Mouse (Mus musculus) kidney, postnatal 25 days (tissue): ENCODE measurements around the gene Hes3.
A peak's percentile ranks its signal among the peaks of the same experiment; 100 is the strongest.

Experiments used
- DNase-seq, 2 experiments: peaks; one replicate each; pipeline ENCODE4 v3.0.0; 2021; ENCODE audit warnings: mixed read lengths in 2 of 2

Hes3 gene

GRCm38 (mm10) chr4:152304685-152305084 lies 13.2 kb upstream of the Hes3 start:
- no peak for DNase-seq

GRCm38 (mm10) chr4:152303172-152303571 lies 11.7 kb upstream of the Hes3 start:
- DNase-seq = peak; percentile 63 to 89

- DNase-seq = peak; percentile 68 to 86
These were observed 10.6 kb upstream of the Hes3 start for GRCm38 (mm10) chr4:152302012-152302411.

DNA sequence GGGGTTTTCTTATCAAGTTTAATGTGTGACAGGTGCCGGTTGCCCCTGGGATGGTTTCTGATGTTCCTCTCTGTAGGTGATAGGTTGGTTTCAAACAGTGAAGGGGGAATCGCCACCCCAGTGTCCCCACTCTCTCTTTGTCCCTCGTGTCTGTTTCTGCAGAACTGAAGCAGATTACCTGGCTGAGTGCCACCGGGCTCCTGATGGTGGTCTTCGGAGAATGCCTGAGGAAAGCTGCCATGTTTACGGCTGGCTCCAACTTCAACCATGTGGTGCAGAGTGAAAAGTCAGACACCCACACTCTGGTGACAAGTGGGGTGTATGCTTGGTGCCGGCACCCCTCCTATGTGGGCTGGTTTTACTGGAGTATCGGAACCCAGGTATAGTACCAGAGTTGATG lies 8.9 kb upstream of the Hes3 start:
- no peak for DNase-seq

DNA sequence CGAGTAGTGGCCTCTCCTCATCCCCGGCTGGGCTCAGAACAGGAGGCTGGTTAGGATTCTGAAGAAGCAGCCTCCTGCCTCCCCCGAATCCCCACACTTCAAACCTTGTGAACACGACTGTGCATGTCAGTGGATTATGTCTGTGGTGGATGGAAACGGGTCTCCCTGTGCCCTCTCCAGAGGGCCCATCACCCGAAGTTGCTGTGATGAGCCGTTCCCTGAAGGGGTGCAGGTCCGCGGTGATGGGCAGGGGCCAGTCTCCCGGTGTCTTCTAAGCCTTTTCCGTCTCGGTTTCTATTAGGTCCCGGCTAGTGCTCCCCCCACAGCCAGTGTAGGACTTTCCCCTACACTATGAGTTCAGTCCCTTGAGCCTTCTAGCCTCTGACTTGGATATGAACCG lies 7.4 kb upstream of the Hes3 start:
- DNase-seq = no peak

GRCm38 (mm10) chr4:152296874-152297861 lies 5.7 kb upstream of the Hes3 start, which contains the start of gene Icmt:
Gene Icmt, plus strand, starts transcription at chr4:152297227.
- DNase-seq = peak; percentile 99 to 100

GRCm38 (mm10) chr4:152296371-152296770 lies 4.9 kb upstream of the Hes3 start:
- no peak for DNase-seq

GRCm38 (mm10) chr4:152295916-152296315 lies 4.5 kb upstream of the Hes3 start:
- DNase-seq = no peak

GRCm38 (mm10) chr4:152294188-152294929 lies 2.9 kb upstream of the Hes3 start:
- peak; percentile 27 to 62 for DNase-seq

DNA sequence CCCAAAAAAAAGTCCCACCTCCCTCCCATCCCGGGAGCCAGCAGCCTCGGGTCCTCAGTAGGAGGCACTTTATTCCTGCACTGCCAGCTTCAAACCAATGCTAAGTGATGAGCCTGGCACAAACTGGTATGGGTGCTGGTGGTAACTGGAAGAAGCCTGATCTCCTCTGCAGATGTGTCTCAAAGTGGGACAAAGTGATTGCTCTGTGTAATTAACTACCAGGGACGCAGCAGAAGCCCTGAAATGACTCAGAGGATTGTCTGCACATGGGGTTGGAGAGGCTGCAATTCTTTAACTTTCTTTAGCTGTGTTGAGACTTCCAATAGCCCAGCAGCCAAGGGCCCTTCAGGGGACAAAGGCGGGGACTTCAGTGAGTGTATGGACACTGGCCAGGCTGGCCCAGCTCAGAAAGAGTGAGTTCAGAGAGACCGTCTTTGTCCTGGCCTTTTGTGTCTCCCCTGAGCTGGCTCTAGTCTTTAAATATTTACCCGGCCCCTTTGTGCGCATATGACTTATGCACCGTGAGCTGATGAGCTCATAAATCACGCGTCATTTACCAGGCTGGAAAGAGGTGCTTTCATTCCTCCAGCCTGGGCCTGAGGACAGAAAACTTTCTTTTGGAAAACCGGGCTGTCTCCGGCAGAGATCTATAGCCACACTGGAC lies 772 bp upstream of the Hes3 start:
- DNase-seq = no peak

DNA sequence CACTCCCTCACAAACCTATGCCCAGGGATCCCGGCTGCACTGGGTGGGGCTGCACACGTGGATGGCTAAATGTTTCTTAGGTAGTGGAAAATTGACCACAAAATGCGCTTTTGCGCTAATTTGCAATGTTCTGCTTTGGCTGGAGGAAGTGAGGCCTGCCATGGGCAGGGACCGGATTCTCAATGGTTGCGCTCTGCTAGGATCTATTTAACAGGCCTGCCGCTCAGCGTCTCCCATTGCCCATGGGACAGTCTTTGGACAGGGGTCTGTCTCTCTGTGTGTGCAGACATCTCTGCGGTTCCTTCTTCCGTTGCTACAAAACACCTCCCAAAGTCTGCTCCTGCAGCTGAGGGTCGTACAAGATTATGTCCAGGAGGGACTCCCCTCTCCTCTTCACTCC lies 471 bp downstream of the Hes3 start:
- no peak for DNase-seq

GRCm38 (mm10) chr4:152290385-152290784 lies 1.1 kb downstream of the Hes3 start:
- no peak for DNase-seq

- DNase-seq = no peak
These were observed 3.0 kb downstream of the Hes3 start for GRCm38 (mm10) chr4:152288398-152288945.

- DNase-seq = no peak
These were observed 3.9 kb downstream of the Hes3 start for GRCm38 (mm10) chr4:152287317-152288120.

- DNase-seq = peak; percentile 85 to 88
These were observed 4.6 kb downstream of the Hes3 start for GRCm38 (mm10) chr4:152286887-152287286.

GRCm38 (mm10) chr4:152286183-152286582 lies 5.3 kb downstream of the Hes3 start:
- no peak for DNase-seq

DNA sequence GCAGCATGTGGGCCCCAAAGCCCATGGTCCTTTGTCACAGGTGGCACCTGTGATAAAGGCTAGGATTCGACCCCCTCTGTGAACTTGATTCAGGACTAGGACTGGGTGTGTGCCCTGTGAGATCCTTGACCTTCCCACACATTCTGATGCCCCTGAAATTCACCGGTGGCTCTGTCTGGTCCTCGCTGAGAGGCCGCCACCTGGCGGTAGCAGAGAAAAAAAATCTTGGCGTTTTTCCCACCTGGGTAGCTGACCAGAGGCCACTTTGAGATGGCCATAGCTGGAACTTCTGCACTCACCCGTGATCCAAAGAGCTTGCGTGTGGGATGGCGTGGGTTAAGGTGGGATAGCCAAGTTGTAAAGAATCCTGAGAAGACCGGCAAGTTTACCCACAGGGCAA lies 6.0 kb downstream of the Hes3 start:
- peak; percentile 68 to 76 for DNase-seq

DNA sequence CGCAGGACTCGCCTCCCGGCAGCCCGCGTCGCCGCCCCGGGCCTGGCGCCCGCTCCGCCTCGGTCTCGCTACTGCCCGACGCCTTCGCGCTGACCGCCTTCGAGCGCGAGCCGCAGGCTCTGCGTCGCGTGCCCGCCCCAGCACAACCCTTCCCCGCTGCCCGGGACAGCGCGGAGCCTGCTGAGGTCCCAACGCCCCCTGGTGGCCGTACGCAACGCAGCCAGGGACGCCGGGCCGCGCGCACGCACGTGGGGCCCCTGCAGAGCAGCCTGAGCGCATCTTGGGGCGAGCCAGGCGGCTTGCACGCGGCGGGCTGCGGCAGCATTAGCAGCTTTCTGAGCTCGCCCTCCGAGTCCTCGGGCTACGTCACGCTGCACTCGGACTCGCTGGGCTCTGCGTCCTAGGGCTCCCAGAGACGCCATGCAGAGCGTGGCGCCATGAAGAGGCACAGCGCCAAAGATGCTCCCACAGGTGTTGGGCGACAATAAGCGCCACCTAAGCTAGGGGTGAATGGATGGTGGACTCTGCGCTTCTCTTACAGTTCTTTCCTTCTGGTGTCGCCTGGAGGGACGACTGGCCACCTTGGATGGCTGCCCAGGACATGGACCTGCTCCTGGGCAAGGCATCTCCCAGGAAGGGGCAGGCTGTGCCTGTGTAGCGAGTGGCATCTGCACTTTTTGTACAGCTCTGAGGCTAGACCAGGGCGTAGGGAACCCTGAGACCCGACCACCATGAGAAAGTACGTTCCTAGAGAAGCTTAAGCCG lies 8.1 kb downstream of the Hes3 start:
- peak; percentile 86 to 88 for DNase-seq

- no peak for DNase-seq
These were observed 8.7 kb downstream of the Hes3 start for GRCm38 (mm10) chr4:152282721-152283120.

DNA sequence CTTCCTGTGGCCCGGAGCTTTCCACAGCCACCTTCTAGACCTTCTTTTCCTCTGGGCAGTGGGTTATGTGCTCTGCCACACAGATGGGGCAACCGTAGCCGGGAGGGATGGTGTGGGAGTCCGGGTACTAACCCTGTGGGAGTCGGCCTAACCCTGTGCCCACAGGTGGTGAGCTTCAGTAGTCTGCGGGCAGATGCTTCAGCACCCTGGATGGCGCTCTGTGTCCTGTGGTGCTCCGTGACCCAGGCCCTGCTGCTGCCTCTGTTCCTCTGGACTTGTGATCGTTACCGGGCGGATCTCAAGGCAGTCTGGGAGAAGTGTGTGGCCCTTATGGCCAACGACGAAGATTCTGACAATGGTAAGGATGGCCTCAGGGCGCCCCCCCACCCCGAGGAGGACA lies 9.9 kb downstream of the Hes3 start:
- DNase-seq = no peak

- no peak for DNase-seq
These were observed 12.5 kb downstream of the Hes3 start for GRCm38 (mm10) chr4:152278986-152279385.
